Mouse (Mus musculus): ENCODE measurements around the gene Ehd1. TPM values are rescaled to one million over a fixed set of nuclear protein-coding genes. Genes with fewer than 3 reads are reported as not detected.

Gene Ehd1
- total RNA-seq (2023): 86.5 TPM

GRCm38 (mm10) chr19:6276426-6277421 is at the start of gene Ehd1:
Gene Ehd1, plus strand, starts transcription at chr19:6276725.

GRCm38 (mm10) chr19:6235084-6236052 is 41.2 kb upstream of the Ehd1 start, which contains the start of gene Ppp2r5b:
Gene Ppp2r5b, minus strand, starts transcription at chr19:6235872.

GRCm38 (mm10) chr19:6241274-6242107 is 35.0 kb upstream of the Ehd1 start, which contains the start of gene Atg2a:
Gene Atg2a, plus strand, starts transcription at chr19:6241668.

GRCm38 (mm10) chr19:6306137-6306551 is 29.6 kb downstream of the Ehd1 start, which contains the start of gene Cdc42bpg:
Gene Cdc42bpg, plus strand, starts transcription at chr19:6306456.

GRCm38 (mm10) chr19:6334673-6335457 is 58.3 kb downstream of the Ehd1 start, which contains the start of gene Men1:
Gene Men1, plus strand, starts transcription at chr19:6334979.

GRCm38 (mm10) chr19:6340524-6341452 is 64.3 kb downstream of the Ehd1 start, which contains the start of gene Map4k2:
Gene Map4k2, plus strand, starts transcription at chr19:6341135.

Other genes with a start within 250 kb of the Ehd1 start
- gene Syvn1, start 230.1 kb upstream of the Ehd1 start, total RNA-seq (2023): 46.9 TPM
- gene Mrpl49, start 218.9 kb upstream of the Ehd1 start, total RNA-seq (2023): 18.0 TPM
- 3,401 TPM for gene Fau, start 218.9 kb upstream of the Ehd1 start, total RNA-seq (2023)
- 11.9 TPM for gene Znhit2, start 215.5 kb upstream of the Ehd1 start, total RNA-seq (2023)
- 18.8 TPM for gene Tm7sf2, start 208.4 kb upstream of the Ehd1 start, total RNA-seq (2023)
- 110 TPM for gene Vps51, start 199.5 kb upstream of the Ehd1 start, total RNA-seq (2023)
- not detected for gene Tmem262, start 196.7 kb upstream of the Ehd1 start, total RNA-seq (2023)
- gene Gm28374, start 194.5 kb upstream of the Ehd1 start, total RNA-seq (2023): not detected
- gene Zfpl1, start 191.8 kb upstream of the Ehd1 start, total RNA-seq (2023): 44.0 TPM
- gene Cdca5, start 191.7 kb upstream of the Ehd1 start, total RNA-seq (2023): 0.89 TPM
- not detected for gene AC131692.1, start 182.3 kb upstream of the Ehd1 start, total RNA-seq (2023)
- gene Naaladl1, start 170.9 kb upstream of the Ehd1 start, total RNA-seq (2023): not detected
- gene Sac3d1, start 158.1 kb upstream of the Ehd1 start, total RNA-seq (2023): 9.6 TPM
- 32.0 TPM for gene Snx15, start 148.4 kb upstream of the Ehd1 start, total RNA-seq (2023)
- gene Batf2, start 135.7 kb upstream of the Ehd1 start, total RNA-seq (2023): not detected
- 26.0 TPM for gene Arl2, start 135.2 kb upstream of the Ehd1 start, total RNA-seq (2023)
- not detected for gene Majin, start 92.3 kb upstream of the Ehd1 start, total RNA-seq (2023)
- not detected for gene Gpha2, start 50.3 kb upstream of the Ehd1 start, total RNA-seq (2023)
- gene Ppp2r5b, start 40.9 kb upstream of the Ehd1 start, total RNA-seq (2023): 21.7 TPM
- gene Atg2a, start 35.1 kb upstream of the Ehd1 start, total RNA-seq (2023): 156 TPM
- 9.1 TPM for gene Cdc42bpg, start 29.7 kb downstream of the Ehd1 start, total RNA-seq (2023)
- gene Men1, start 58.3 kb downstream of the Ehd1 start, total RNA-seq (2023): 46.4 TPM
- gene Map4k2, start 64.4 kb downstream of the Ehd1 start, total RNA-seq (2023): 585 TPM
- gene Sf1, start 87.0 kb downstream of the Ehd1 start, total RNA-seq (2023): 936 TPM
- gene Pygm, start 107.7 kb downstream of the Ehd1 start, total RNA-seq (2023): 20.2 TPM
- 721 TPM for gene Rasgrp2, start 122.6 kb downstream of the Ehd1 start, total RNA-seq (2023)
- 0.49 TPM for gene Nrxn2, start 142.0 kb downstream of the Ehd1 start, total RNA-seq (2023)